Mouse (Mus musculus) heart, embryonic 13.5 days (tissue): ENCODE results near the gene Drd3. TPM values are rescaled to one million over a fixed set of nuclear protein-coding genes. Genes with fewer than 3 reads are reported as not detected.

Experiments used
- ATAC-seq: fragments of 200-750 bp; cut with Nextera tagmentation; 2 replicates; pipeline ENCODE4 v1.8.0; 2017; ENCODE audit warnings: moderate TSS enrichment; ENCODE audit not compliant: insufficient number of reproducible peaks, low FRiP score, low TSS enrichment; ENCODE audit errors: extremely low read depth
- H3K27ac ChIP-seq: fragments of 300-500 bp; sonication (generic); replicated peaks from 2 replicates; pipeline ENCODE4 v1.5.1; 2015; ENCODE audit warnings: moderate library complexity, mild to moderate bottlenecking, inconsistent platforms
- H3K27me3 ChIP-seq: fragments of 300-500 bp; sonication (generic); replicated peaks from 2 replicates; pipeline ENCODE4 v1.6.1; 2015; ENCODE audit warnings: mild to moderate bottlenecking, inconsistent platforms
- H3K36me3 ChIP-seq: fragments of 300-500 bp; sonication (generic); 2 replicates; pipeline ENCODE4 v1.6.1; 2015; ENCODE audit warnings: mild to moderate bottlenecking, inconsistent platforms
- H3K4me1 ChIP-seq: fragments of 300-500 bp; sonication (generic); 2 replicates; pipeline ENCODE4 v1.6.1; 2015; ENCODE audit warnings: inconsistent platforms
- H3K4me2 ChIP-seq: fragments of 300-500 bp; sonication (generic); 2 replicates; pipeline ENCODE4 v1.6.1; 2015; ENCODE audit warnings: inconsistent platforms, mild to moderate bottlenecking, moderate library complexity
- H3K4me3 ChIP-seq: fragments of 300-500 bp; sonication (generic); 2 replicates; pipeline ENCODE4 v1.5.1; 2015; ENCODE audit warnings: moderate library complexity, mild to moderate bottlenecking, inconsistent platforms
- H3K9ac ChIP-seq: fragments of 300-500 bp; sonication (generic); 2 replicates; pipeline ENCODE4 v1.6.1; 2015; ENCODE audit warnings: inconsistent platforms, mild to moderate bottlenecking, moderate library complexity
- H3K9me3 ChIP-seq: fragments of 300-500 bp; sonication (generic); 2 replicates; pipeline ENCODE4 v1.6.1; 2016; ENCODE audit warnings: inconsistent platforms
- WGBS: fragments of 180-500 bp; shearing (Covaris S2); methylation state at CpG from one replicate; pipeline ENCODE4 v1.1.7; 2015; ENCODE audit warnings: mixed read lengths; 5-methylcytosine and 5-hydroxymethylcytosine counted together
- polyA plus RNA-seq: library from polyadenylated mRNA; unstranded; fragments of >200 nt; fragmentation: Nextera tagmentation; extraction: Ambion mirVana; gene quantifications from 2 replicates; pipeline ENCODE4 v1.2.1, GENCODE M21; 2015

Gene Drd3
- polyA plus RNA-seq, 1 experiment from 2014 or later = not detected

GRCm38 (mm10) chr16:43732900-43733299 lies 20.9 kb upstream of the Drd3 start:
- no peak overlapping the region for H3K9ac ChIP-seq
- H3K27ac ChIP-seq = no peak overlapping the region
- H3K36me3 ChIP-seq = no peaks in the 10 kb centered on the region
- peaks cover 7% of the 10 kb centered on the region; the same call in 1 of the 2 replicates for H3K4me1 ChIP-seq
- no peak for ATAC-seq
- H3K9me3 ChIP-seq = no peaks in the 10 kb centered on the region
- H3K4me3 ChIP-seq = no peak overlapping the region
- no peak overlapping the region for H3K4me2 ChIP-seq
- 88% methylated on average over 5 of the region's 5 CpGs for WGBS
- no peaks in the 10 kb centered on the region for H3K27me3 ChIP-seq

GRCm38 (mm10) chr16:43737933-43738332 lies 15.9 kb upstream of the Drd3 start:
- Histone ChIP-seq H3K36me3 (no peaks in the 10 kb centered on the region), H3K9ac (no peak overlapping the region), H3K27me3 (no peaks in the 10 kb centered on the region), H3K9me3 (no peaks in the 10 kb centered on the region), H3K4me1 (no peaks in the 10 kb centered on the region), H3K4me3 (no peak overlapping the region), H3K27ac (no peak overlapping the region), H3K4me2 (no peak overlapping the region)
- WGBS = 52% methylated on average over 4 of the region's 4 CpGs
- no peak for ATAC-seq

GRCm38 (mm10) chr16:43740936-43741335 lies 12.9 kb upstream of the Drd3 start:
- Histone ChIP-seq H3K4me2 (no peak overlapping the region), H3K27me3 (no peaks in the 10 kb centered on the region), H3K9ac (no peak overlapping the region), H3K4me1 (no peaks in the 10 kb centered on the region), H3K9me3 (no peaks in the 10 kb centered on the region), H3K4me3 (no peak overlapping the region), H3K36me3 (no peaks in the 10 kb centered on the region), H3K27ac (no peak overlapping the region)
- no peak for ATAC-seq
- WGBS = 68% methylated on average over 2 of the region's 2 CpGs

GRCm38 (mm10) chr16:43748424-43748823 lies 5.4 kb upstream of the Drd3 start:
- Histone ChIP-seq H3K36me3 (no peaks in the 10 kb centered on the region), H3K27me3 (no peaks in the 10 kb centered on the region)
- WGBS = 57% methylated on average over 2 of the region's 2 CpGs

GRCm38 (mm10) chr16:43752900-43753299 lies 926 bp upstream of the Drd3 start:
- no peak for ATAC-seq

More at GRCm38 (mm10) chr16:43748424-43748823, 5.4 kb upstream of the Drd3 start:
- Histone ChIP-seq H3K4me2 (no peak overlapping the region), H3K9ac (no peak overlapping the region), H3K4me3 (no peak overlapping the region), H3K9me3 (no peaks in the 10 kb centered on the region), H3K27ac (no peak overlapping the region), H3K4me1 (no peaks in the 10 kb centered on the region)
- no peak for ATAC-seq

GRCm38 (mm10) chr16:43772358-43772757 lies 18.5 kb downstream of the Drd3 start:
- WGBS = 16% methylated on average over 3 of the region's 3 CpGs
- H3K4me3 ChIP-seq = no peak overlapping the region
- H3K9ac ChIP-seq = no peak overlapping the region
- ATAC-seq = 0 out of 2 replicates have a peak, but pooled peaks have one; percentile 14
- no peaks in the 10 kb centered on the region for H3K36me3 ChIP-seq
- H3K4me2 ChIP-seq = peak overlapping the region; percentile 37
- peaks cover 23% of the 10 kb centered on the region for H3K4me1 ChIP-seq
- H3K27me3 ChIP-seq = no peaks in the 10 kb centered on the region
- peak overlapping the region; percentile 79 for H3K27ac ChIP-seq
- H3K9me3 ChIP-seq = no peaks in the 10 kb centered on the region

More at GRCm38 (mm10) chr16:43752900-43753299, 926 bp upstream of the Drd3 start:
- 74% methylated on average over 8 of the region's 8 CpGs for WGBS
- no peaks in the 10 kb centered on the region for H3K9me3 ChIP-seq
- H3K36me3 ChIP-seq = no peaks in the 10 kb centered on the region
- no peaks in the 10 kb centered on the region for H3K27me3 ChIP-seq
- no peak overlapping the region for H3K27ac ChIP-seq
- no peak overlapping the region for H3K4me2 ChIP-seq
- no peak overlapping the region for H3K4me3 ChIP-seq
- no peak overlapping the region for H3K9ac ChIP-seq
- peaks cover 6% of the 10 kb centered on the region; the same call in 1 of the 2 replicates for H3K4me1 ChIP-seq

GRCm38 (mm10) chr16:43772766-43773165 lies 18.9 kb downstream of the Drd3 start:
- no peak for ATAC-seq
- 59% methylated on average over 1 of the region's 1 CpGs for WGBS
- Histone ChIP-seq H3K4me2 (peak overlapping the region; percentile 37), H3K27ac (peak overlapping the region; percentile 79), H3K9ac (no peak overlapping the region), H3K36me3 (no peaks in the 10 kb centered on the region), H3K4me1 (peaks cover 23% of the 10 kb centered on the region), H3K4me3 (no peak overlapping the region), H3K9me3 (no peaks in the 10 kb centered on the region), H3K27me3 (no peaks in the 10 kb centered on the region)

GRCm38 (mm10) chr16:43773506-43773905 lies 19.7 kb downstream of the Drd3 start:
- Histone ChIP-seq H3K9ac (no peak overlapping the region), H3K4me2 (no peak overlapping the region), H3K9me3 (no peaks in the 10 kb centered on the region), H3K27me3 (no peaks in the 10 kb centered on the region), H3K4me1 (peaks cover 23% of the 10 kb centered on the region), H3K4me3 (no peak overlapping the region), H3K36me3 (no peaks in the 10 kb centered on the region), H3K27ac (peak overlapping the region; percentile 79)
- 68% methylated on average over 4 of the region's 4 CpGs for WGBS
- ATAC-seq = no peak

GRCm38 (mm10) chr16:43776886-43777285 lies 23.1 kb downstream of the Drd3 start:
- Histone ChIP-seq H3K9me3 (no peaks in the 10 kb centered on the region), H3K4me3 (no peak overlapping the region)
- WGBS = 81% methylated on average over 3 of the region's 3 CpGs

GRCm38 (mm10) chr16:43799541-43799940 lies 45.7 kb downstream of the Drd3 start:
- H3K27me3 ChIP-seq = no peaks in the 10 kb centered on the region
- peaks cover 35% of the 10 kb centered on the region for H3K4me1 ChIP-seq
- no peak overlapping the region for H3K9ac ChIP-seq
- no peak overlapping the region for H3K4me3 ChIP-seq
- no peaks in the 10 kb centered on the region for H3K36me3 ChIP-seq
- no peak overlapping the region for H3K27ac ChIP-seq
- WGBS = 61% methylated on average over 4 of the region's 4 CpGs
- peaks cover 7% of the 10 kb centered on the region for H3K9me3 ChIP-seq
- ATAC-seq = no peak
- H3K4me2 ChIP-seq = no peak overlapping the region

More at GRCm38 (mm10) chr16:43776886-43777285, 23.1 kb downstream of the Drd3 start:
- ATAC-seq = no peak
- no peaks in the 10 kb centered on the region for H3K27me3 ChIP-seq
- H3K27ac ChIP-seq = no peak overlapping the region
- peaks cover 20% of the 10 kb centered on the region for H3K4me1 ChIP-seq
- no peak overlapping the region for H3K4me2 ChIP-seq
- no peak overlapping the region for H3K9ac ChIP-seq
- no peaks in the 10 kb centered on the region for H3K36me3 ChIP-seq

GRCm38 (mm10) chr16:43800119-43800721 lies 46.4 kb downstream of the Drd3 start:
- ATAC-seq = no peak
- Histone ChIP-seq H3K27me3 (no peaks in the 10 kb centered on the region), H3K4me1 (peaks cover 37% of the 10 kb centered on the region), H3K4me3 (no peak overlapping the region), H3K27ac (0 out of 2 replicates have a peak overlapping the region, but pooled peaks have one; percentile 24), H3K4me2 (no peak overlapping the region), H3K36me3 (no peaks in the 10 kb centered on the region), H3K9ac (peak overlapping the region; percentile 50; the same call in 1 of the 2 replicates), H3K9me3 (peaks cover 7% of the 10 kb centered on the region)
- 26% methylated on average over 13 of the region's 13 CpGs for WGBS

GRCm38 (mm10) chr16:43801137-43801536 lies 47.3 kb downstream of the Drd3 start:
- ATAC-seq = no peak
- Histone ChIP-seq H3K36me3 (no peaks in the 10 kb centered on the region), H3K9me3 (peaks cover 7% of the 10 kb centered on the region), H3K4me1 (peaks cover 37% of the 10 kb centered on the region), H3K9ac (0 out of 2 replicates have a peak overlapping the region, but pooled peaks have one; percentile 10), H3K27me3 (no peaks in the 10 kb centered on the region), H3K4me3 (no peak overlapping the region), H3K4me2 (no peak overlapping the region), H3K27ac (peak overlapping the region; percentile 77)
- WGBS = 28% methylated on average over 3 of the region's 3 CpGs
